Mouse (Mus musculus) forebrain, embryonic 12.5 days (tissue): ENCODE measurements at regions not wholly inside any gene's neighbourhood (a gene's known extent, or its start where the extent isn't known, plus 50 kb on each side); places are given as distances from the start of the nearest gene placed in this dataset.

Experiments used
- ATAC-seq: fragments of 200-750 bp; cut with Nextera tagmentation; 2 replicates; pipeline ENCODE4 v1.8.0; 2017; ENCODE audit warnings: moderate TSS enrichment; ENCODE audit not compliant: low FRiP score
- H3K27ac ChIP-seq: fragments of 300-500 bp; sonication (generic); 2 replicates; pipeline ENCODE4 v1.5.1; 2016; ENCODE audit warnings: mild to moderate bottlenecking
- H3K27me3 ChIP-seq: fragments of 300-500 bp; sonication (generic); 2 replicates; pipeline ENCODE4 v1.6.1; 2016; ENCODE audit warnings: mild to moderate bottlenecking
- H3K36me3 ChIP-seq: fragments of 300-500 bp; sonication (generic); replicated peaks from 2 replicates; pipeline ENCODE4 v1.6.1; 2016; ENCODE audit warnings: mild to moderate bottlenecking
- H3K4me1 ChIP-seq: fragments of 300-500 bp; sonication (generic); 2 replicates; pipeline ENCODE4 v1.6.1; 2016
- H3K4me2 ChIP-seq: fragments of 300-500 bp; sonication (generic); 2 replicates; pipeline ENCODE4 v1.6.1; 2016; ENCODE audit warnings: mild to moderate bottlenecking, moderate library complexity
- H3K4me3 ChIP-seq: fragments of 300-500 bp; sonication (generic); replicated peaks from 2 replicates; pipeline ENCODE4 v1.5.1; 2016; ENCODE audit warnings: mild to moderate bottlenecking
- H3K9ac ChIP-seq: fragments of 300-500 bp; sonication (generic); 2 replicates; pipeline ENCODE4 v1.6.1; 2016; ENCODE audit warnings: mild to moderate bottlenecking
- H3K9me3 ChIP-seq: fragments of 300-500 bp; sonication (generic); 2 replicates; pipeline ENCODE4 v1.6.1; 2016
- WGBS: fragments of 180-500 bp; shearing (Covaris S2); methylation state at CpG from one replicate; pipeline ENCODE4 v1.1.7; 2016; 5-methylcytosine and 5-hydroxymethylcytosine counted together

DNA sequence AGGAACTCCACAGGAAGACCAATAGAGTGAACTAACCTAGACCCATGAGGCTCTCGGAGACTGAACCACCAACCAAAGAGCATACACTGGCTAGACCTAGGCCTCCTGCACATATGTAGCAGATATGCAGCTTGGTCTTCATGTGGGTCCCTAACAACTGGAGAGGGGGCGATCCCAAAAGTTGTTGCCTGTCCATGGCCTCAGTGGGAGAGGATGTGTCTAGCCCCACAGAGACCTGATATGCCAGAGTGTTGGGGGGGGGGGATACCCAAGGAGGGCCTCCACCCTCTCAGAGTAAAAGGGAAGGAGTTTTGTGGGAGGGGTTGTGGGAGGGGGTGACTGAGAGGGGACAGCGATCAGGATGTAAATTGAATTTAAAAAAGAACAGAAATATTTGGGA is 108.9 kb upstream of the Pmfbp1 start:
- H3K27me3 ChIP-seq, result no peaks in the 10 kb centered on the region
- no peaks in the 10 kb centered on the region for H3K9me3 ChIP-seq
- ATAC-seq, result no peak
- H3K4me2 ChIP-seq, result no peak overlapping the region
- no peak overlapping the region for H3K4me3 ChIP-seq
- H3K36me3 ChIP-seq, result no peaks in the 10 kb centered on the region
- 91% methylated on average over 3 of the region's 3 CpGs for WGBS
- H3K9ac ChIP-seq, result no peak overlapping the region
- no peaks in the 10 kb centered on the region for H3K4me1 ChIP-seq
- H3K27ac ChIP-seq, result no peak overlapping the region

DNA sequence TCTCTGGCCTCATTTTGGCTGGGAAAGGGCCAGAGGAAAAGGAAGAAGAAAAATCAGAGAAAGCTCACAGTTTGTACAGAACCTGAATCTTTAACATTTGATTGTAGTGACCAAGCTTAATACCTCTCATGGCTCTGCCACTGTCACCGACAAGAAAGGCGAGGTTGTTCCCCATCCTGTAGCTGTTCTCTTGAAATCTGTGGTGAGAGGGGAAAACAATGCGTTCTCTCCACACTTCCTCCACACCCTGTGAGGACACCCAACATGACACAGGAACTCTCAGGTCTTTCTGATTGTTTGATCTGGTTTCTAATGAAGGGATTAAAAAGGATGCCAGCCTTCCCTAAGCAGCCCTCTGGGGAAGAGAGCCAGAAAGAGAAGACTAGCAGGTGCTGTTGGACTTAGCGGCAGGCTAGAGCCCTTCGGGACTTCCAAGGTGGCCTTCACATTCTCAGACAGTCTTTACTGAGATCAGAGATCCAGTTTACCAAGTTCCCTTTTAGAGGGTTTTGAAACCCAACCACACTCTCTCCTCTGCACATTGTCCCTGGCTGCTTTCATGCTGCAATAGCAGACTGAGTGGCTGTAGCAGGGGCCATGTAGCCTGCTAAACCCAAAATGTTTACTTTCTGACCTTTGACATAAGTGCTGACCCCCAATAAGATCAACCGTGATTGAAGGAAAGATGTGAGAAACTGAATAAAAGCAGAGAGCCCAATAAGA is 98.5 kb upstream of the Pmfbp1 start:
- Histone ChIP-seq H3K4me1 (no peaks in the 10 kb centered on the region), H3K36me3 (no peaks in the 10 kb centered on the region), H3K4me3 (no peak overlapping the region), H3K27me3 (no peaks in the 10 kb centered on the region), H3K27ac (no peak overlapping the region), H3K4me2 (no peak overlapping the region), H3K9me3 (no peaks in the 10 kb centered on the region), H3K9ac (no peak overlapping the region)
- WGBS, result 84% methylated on average over 6 of the region's 6 CpGs
- no peak for ATAC-seq

DNA sequence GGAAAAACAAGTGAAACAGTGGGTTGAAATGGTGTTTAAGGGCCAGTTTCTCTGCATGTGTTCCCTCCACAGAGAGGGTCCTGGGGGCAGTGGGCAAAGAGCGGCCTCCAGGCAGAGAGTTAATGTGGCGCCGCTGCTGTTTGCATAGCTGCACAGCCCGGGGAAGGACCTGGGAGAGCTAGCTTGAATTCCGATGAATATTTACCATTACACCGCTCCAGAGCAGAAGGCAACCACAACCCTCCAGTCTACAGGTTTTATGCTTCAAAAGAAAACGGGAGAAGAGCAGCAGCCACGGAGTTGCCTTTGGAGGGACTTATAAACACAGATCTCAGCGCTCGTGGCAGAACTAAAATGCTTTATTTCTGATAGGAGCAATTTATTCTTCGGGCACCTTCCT is 94.2 kb upstream of the Pmfbp1 start:
- Histone ChIP-seq H3K27ac (no peak overlapping the region), H3K4me3 (no peak overlapping the region), H3K4me2 (no peak overlapping the region), H3K27me3 (no peaks in the 10 kb centered on the region), H3K4me1 (no peaks in the 10 kb centered on the region), H3K9ac (no peak overlapping the region), H3K9me3 (no peaks in the 10 kb centered on the region), H3K36me3 (no peaks in the 10 kb centered on the region)
- no peak for ATAC-seq
- 79% methylated on average over 11 of the region's 11 CpGs for WGBS

- no peak overlapping the region for H3K4me3 ChIP-seq
- H3K9me3 ChIP-seq, result no peaks in the 10 kb centered on the region
- no peaks in the 10 kb centered on the region for H3K36me3 ChIP-seq
- H3K27me3 ChIP-seq, result no peaks in the 10 kb centered on the region
- WGBS, result 91% methylated on average over 5 of the region's 5 CpGs
- no peak overlapping the region for H3K4me2 ChIP-seq
- ATAC-seq, result no peak
- no peaks in the 10 kb centered on the region for H3K4me1 ChIP-seq
- no peak overlapping the region for H3K27ac ChIP-seq
- no peak overlapping the region for H3K9ac ChIP-seq
Observed at GRCm38 (mm10) chr8:109400192-109400591, 93.6 kb upstream of the Pmfbp1 start.

GRCm38 (mm10) chr8:109407913-109408312 is 85.9 kb upstream of the Pmfbp1 start:
- Histone ChIP-seq H3K27ac (no peak overlapping the region), H3K36me3 (no peaks in the 10 kb centered on the region), H3K4me2 (no peak overlapping the region), H3K9me3 (no peaks in the 10 kb centered on the region), H3K27me3 (no peaks in the 10 kb centered on the region), H3K9ac (no peak overlapping the region), H3K4me3 (no peak overlapping the region), H3K4me1 (no peaks in the 10 kb centered on the region)
- ATAC-seq, result no peak
- 60% methylated on average over 5 of the region's 5 CpGs for WGBS

- no peak overlapping the region for H3K4me3 ChIP-seq
- H3K4me1 ChIP-seq, result peaks cover 3% of the 10 kb centered on the region
- ATAC-seq, result no peak
- no peaks in the 10 kb centered on the region for H3K9me3 ChIP-seq
- no peaks in the 10 kb centered on the region; the same call in 1 of the 2 replicates for H3K27me3 ChIP-seq
- 84% methylated on average over 6 of the region's 6 CpGs for WGBS
- H3K4me2 ChIP-seq, result no peak overlapping the region
- no peak overlapping the region for H3K27ac ChIP-seq
- no peaks in the 10 kb centered on the region for H3K36me3 ChIP-seq
- H3K9ac ChIP-seq, result no peak overlapping the region
Observed at GRCm38 (mm10) chr8:109410531-109410930, 83.3 kb upstream of the Pmfbp1 start.

DNA sequence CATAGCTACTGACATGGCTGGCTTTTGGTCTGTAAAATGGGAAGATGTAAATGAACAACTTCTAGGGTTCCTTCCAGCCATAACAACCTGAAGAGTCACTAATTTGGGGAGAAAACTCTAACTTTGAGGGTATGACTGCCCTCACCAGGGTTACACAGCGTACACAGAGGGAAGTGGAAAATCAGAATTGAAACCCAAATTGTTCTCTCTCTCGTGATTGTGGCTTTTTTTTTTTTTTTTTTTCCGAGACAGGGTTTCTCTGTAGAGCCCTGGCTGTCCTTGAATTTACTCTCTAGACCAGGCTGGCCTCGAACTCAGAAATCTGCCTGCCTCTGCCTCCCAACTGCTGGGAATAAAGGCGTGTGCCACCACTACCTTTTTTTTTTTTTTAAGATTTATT is 80.4 kb upstream of the Pmfbp1 start:
- Histone ChIP-seq H3K4me1 (peaks cover 25% of the 10 kb centered on the region), H3K9me3 (no peaks in the 10 kb centered on the region), H3K27me3 (peaks cover 4% of the 10 kb centered on the region; the same call in 1 of the 2 replicates), H3K4me2 (no peak overlapping the region), H3K27ac (no peak overlapping the region), H3K36me3 (no peaks in the 10 kb centered on the region), H3K9ac (no peak overlapping the region), H3K4me3 (no peak overlapping the region)
- 86% methylated on average over 5 of the region's 5 CpGs for WGBS
- ATAC-seq, result no peak

DNA sequence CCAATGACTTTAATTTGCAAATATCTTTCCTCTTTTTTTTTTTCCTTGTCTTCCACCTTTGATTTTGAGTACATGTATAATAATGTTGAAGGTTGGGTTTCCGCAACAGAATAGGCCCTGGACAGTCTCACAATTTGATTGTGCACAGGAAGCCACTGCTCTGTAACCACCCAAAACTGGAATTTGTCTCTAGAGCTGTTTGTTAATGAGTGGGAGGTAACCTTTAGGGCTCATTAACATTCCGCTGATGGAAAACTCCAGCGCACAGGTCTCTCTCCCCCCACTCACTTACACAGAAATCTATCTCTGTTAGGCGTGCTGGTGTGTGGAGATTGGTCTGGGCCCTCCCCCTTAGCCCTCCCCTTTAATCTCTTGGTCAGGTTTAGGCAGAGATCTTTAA is 78.5 kb upstream of the Pmfbp1 start:
- Histone ChIP-seq H3K36me3 (no peaks in the 10 kb centered on the region), H3K27ac (peak overlapping the region; percentile 80), H3K4me3 (no peak overlapping the region), H3K9me3 (no peaks in the 10 kb centered on the region), H3K27me3 (peaks cover 4% of the 10 kb centered on the region; the same call in 1 of the 2 replicates), H3K4me1 (peaks cover 38% of the 10 kb centered on the region), H3K4me2 (no peak overlapping the region), H3K9ac (no peak overlapping the region)
- ATAC-seq, result no peak
- WGBS, result 37% methylated on average over 4 of the region's 4 CpGs

DNA sequence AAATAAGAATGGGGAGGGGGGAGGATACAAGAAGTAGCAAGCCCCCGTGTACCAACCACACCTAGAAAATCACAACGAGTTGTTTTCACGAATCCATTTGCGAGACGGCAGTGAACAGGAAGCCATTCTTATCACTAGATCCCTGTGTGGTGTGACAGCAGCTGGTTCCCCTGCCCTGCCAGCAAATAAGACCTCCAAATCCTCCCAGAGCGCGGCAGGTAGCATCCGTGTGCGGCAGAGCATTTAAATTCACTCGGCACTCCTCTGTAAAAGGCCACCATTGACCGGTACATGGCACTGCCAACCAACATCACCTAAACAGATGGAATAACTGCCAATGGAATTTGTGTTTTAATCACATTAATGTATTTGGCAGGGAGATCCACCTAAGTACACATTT is 77.9 kb upstream of the Pmfbp1 start:
- peak overlapping the region; percentile 80 for H3K27ac ChIP-seq
- peaks cover 38% of the 10 kb centered on the region for H3K4me1 ChIP-seq
- no peak for ATAC-seq
- peaks cover 4% of the 10 kb centered on the region; the same call in 1 of the 2 replicates for H3K27me3 ChIP-seq
- H3K4me3 ChIP-seq, result no peak overlapping the region
- no peaks in the 10 kb centered on the region for H3K36me3 ChIP-seq
- H3K9ac ChIP-seq, result no peak overlapping the region
- 0 out of 2 replicates have a peak, but pooled peaks cover 2% of the 10 kb centered on the region for H3K9me3 ChIP-seq
- WGBS, result 70% methylated on average over 11 of the region's 11 CpGs
- H3K4me2 ChIP-seq, result no peak overlapping the region

DNA sequence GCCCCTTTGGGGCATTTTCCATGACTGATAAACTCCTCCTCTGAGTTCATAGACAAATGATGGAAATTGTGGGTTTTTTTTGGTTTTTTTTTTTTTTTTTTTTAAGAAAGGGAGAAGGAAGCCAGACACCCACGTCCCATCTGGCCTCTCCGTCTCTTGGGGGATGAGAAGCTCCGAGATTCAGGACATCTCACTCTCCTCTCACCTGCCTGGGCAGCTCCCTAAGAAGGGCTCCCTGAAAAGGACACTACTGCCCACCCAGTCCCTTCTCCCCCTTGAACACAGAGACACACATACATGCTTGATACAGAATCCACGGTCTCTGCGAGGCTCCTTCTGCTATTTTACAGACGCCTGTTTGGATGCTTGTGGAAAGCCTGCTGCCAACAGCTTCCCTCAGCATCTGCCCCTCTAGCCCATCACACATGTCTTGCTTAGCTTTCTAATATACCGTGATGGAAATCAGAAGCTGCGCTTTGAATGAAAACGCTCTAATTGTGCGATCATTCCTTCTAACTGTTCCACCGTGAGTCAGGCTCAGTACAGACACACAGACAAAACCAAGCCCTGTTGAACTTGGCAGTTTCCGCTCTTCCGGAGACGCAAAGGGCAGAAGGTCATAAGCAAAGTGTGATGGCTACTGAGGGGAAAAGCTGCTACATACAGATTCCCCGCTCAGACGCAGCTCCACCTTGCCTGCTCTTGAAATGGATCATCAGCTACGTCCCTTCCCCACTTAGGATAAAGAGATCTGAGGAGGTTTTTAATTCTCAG is 77.3 kb upstream of the Pmfbp1 start:
- 0 out of 2 replicates have a peak, but pooled peaks have one; percentile 44 for ATAC-seq
- Histone ChIP-seq H3K27me3 (peaks cover 4% of the 10 kb centered on the region; the same call in 1 of the 2 replicates), H3K9me3 (0 out of 2 replicates have a peak, but pooled peaks cover 2% of the 10 kb centered on the region), H3K4me3 (no peak overlapping the region), H3K4me2 (no peak overlapping the region), H3K4me1 (peaks cover 38% of the 10 kb centered on the region), H3K27ac (peak overlapping the region; percentile 80), H3K36me3 (no peaks in the 10 kb centered on the region), H3K9ac (0 out of 2 replicates have a peak overlapping the region, but pooled peaks have one; percentile 25)
- 70% methylated on average over 17 of the region's 17 CpGs for WGBS

DNA sequence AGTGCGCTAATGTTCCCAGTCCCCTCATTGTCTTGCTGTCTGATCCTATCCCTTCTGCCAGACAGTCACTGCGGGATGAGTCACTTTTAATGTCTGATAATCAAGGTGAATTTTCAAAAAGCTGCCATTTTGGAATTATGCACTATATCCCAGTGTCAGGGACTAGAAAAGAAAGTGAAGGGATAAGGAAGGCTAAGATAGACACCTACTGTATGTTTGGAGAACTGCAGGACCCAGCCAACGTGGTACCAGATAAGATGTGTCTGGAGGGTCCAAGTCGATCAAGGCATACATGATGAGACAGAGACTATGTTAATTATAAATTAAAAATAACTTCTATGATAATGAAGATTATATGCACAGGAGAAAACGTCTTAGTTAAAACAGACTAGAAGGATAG is 76.6 kb upstream of the Pmfbp1 start:
- Histone ChIP-seq H3K9ac (no peak overlapping the region), H3K4me2 (no peak overlapping the region)

DNA sequence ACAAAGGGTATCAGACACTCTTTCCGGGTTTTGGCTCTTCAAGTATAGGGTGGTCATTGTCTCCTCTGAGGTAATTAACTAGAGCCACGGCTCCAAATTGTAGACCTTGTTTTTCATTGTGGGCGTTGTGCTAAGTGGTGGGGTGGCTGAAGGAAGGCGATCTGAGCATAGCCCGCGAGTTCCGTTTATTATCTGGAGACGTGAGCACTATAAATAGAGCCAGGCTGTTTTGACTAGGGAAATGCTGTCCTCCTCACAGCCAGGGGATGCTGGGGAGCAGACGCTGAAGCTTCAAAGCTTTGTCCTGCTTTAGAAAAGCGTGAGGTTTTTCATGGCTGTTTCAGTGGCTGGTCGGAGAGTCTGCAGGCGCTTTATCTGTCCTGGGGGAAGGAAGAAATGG is 75.9 kb upstream of the Pmfbp1 start:
- H3K4me1 ChIP-seq, result peaks cover 38% of the 10 kb centered on the region
- 16% methylated on average over 12 of the region's 12 CpGs for WGBS
- 0 out of 2 replicates have a peak, but pooled peaks cover 2% of the 10 kb centered on the region for H3K9me3 ChIP-seq
- peak overlapping the region; percentile 70 for H3K27ac ChIP-seq
- peaks cover 4% of the 10 kb centered on the region; the same call in 1 of the 2 replicates for H3K27me3 ChIP-seq
- ATAC-seq, result peak; percentile 36
- H3K36me3 ChIP-seq, result no peaks in the 10 kb centered on the region
- no peak overlapping the region for H3K9ac ChIP-seq
- H3K4me2 ChIP-seq, result no peak overlapping the region
- no peak overlapping the region for H3K4me3 ChIP-seq

More for the DNA sequence above, 76.6 kb upstream of the Pmfbp1 start:
- H3K36me3 ChIP-seq, result no peaks in the 10 kb centered on the region
- peak; percentile 87 for ATAC-seq
- peak overlapping the region; percentile 80 for H3K27ac ChIP-seq
- 37% methylated on average over 5 of the region's 5 CpGs for WGBS
- H3K9me3 ChIP-seq, result 0 out of 2 replicates have a peak, but pooled peaks cover 2% of the 10 kb centered on the region
- H3K4me3 ChIP-seq, result no peak overlapping the region
- peaks cover 38% of the 10 kb centered on the region for H3K4me1 ChIP-seq
- H3K27me3 ChIP-seq, result peaks cover 4% of the 10 kb centered on the region; the same call in 1 of the 2 replicates
